In the genomic region with DNA sequence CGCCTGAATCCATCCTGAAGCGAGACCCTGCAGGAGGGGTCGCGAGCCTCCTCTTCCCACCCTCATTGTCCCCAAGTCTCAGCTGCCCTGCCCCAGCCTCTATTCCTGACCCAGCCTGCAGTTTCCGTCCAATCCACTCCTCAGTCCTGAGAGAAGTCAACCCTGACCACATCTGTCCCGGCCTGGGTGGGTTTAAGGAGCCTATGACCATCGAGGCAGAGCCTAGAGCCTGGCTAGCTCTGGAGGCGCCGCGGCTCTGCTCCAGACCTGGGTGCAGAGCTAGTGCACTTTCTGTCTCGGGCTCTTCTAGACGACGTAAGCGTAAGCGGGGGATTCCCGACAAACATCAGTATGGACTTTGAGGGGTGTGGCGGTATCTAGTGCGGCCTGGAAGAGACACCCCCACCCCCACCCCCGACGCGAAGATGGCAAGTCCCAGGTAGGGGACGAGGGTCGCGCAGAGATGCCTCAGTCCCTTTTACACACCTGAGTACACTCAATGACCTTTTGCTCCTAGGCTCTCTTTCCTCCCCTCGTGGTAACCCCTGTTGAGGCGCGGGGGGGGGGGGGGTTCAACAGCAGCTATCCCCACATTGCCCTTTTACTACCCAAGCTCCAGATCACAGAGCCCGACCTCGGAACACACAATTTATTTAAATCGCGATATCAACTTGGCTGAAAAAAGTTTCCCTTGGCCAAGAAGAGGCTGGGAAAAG, we compare ENCODE assay signal across 8 mouse cellular contexts. TPM values are rescaled to one million over a fixed set of nuclear protein-coding genes. Genes with fewer than 3 reads are reported as not detected.
A peak's percentile ranks its signal among the peaks of the same experiment; 100 is the strongest.
DNase-seq lines count a peak whose midpoint lies in the region; ATAC-seq and TF ChIP-seq lines count a peak whose summit lies in the region.

No protein-coding gene starts in this region.

- H3K9me3 ChIP-seq in megakaryocyte, embryonic 14.5 days: 0 out of 2 replicates have a peak, but pooled peaks cover 3% of the 10 kb centered on the region
- no peaks in the 10 kb centered on the region for H3K9me3 ChIP-seq in embryonic facial prominence, embryonic 14.5 days (ENCODE audit: control insufficient read depth, low read length)
- no peaks in the 10 kb centered on the region for H3K9me3 ChIP-seq in intestine, embryonic 16.5 days (ENCODE audit: control insufficient read depth, low read length)

- TF ChIP-seq POLR2A in olfactory bulb, adult 2 months (IDR thresholded peaks at IDR 0.05; ENCODE audit: insufficient read depth, low read depth, low read length): no peak

- no peak for ATAC-seq in megakaryocyte, adult 5-6 weeks (ENCODE audit: poor library complexity, severe bottlenecking)
- ATAC-seq in embryonic facial prominence, embryonic 14.5 days (ENCODE audit: low read depth): no peak
- ATAC-seq in intestine, embryonic 16.5 days: no peak

- WGBS in embryonic facial prominence, embryonic 14.5 days: 1% methylated on average over 30 of the region's 31 CpGs
- WGBS in intestine, embryonic 16.5 days: 1% methylated on average over 30 of the region's 31 CpGs
- WGBS in olfactory bulb, adult 2 months: 1% methylated on average over 31 of the region's 31 CpGs

- peak overlapping the region; percentile 65 for H3K9ac ChIP-seq in embryonic facial prominence, embryonic 14.5 days (ENCODE audit: low read depth, low read length)
- H3K9ac ChIP-seq in intestine, embryonic 16.5 days (ENCODE audit: low read depth, low read length): peak overlapping the region; percentile 70

- H3K4me2 ChIP-seq in embryonic facial prominence, embryonic 14.5 days (ENCODE audit: low read depth, low read length): peak overlapping the region; percentile 97
- H3K4me2 ChIP-seq in intestine, embryonic 16.5 days (ENCODE audit: low read depth, low read length): peak overlapping the region; percentile 97

- peak overlapping the region; percentile 97 for H3K4me3 ChIP-seq in megakaryocyte, embryonic 14.5 days (replicated peaks)
- H3K4me3 ChIP-seq in embryonic facial prominence, embryonic 14.5 days (ENCODE audit: low read depth, low read length): peak overlapping the region; percentile 79
- H3K4me3 ChIP-seq in intestine, embryonic 16.5 days (ENCODE audit: low read length): peak overlapping the region; percentile 76
- H3K4me3 ChIP-seq in olfactory bulb, adult 2 months (ENCODE audit: insufficient read depth, low read depth, low read length): peak overlapping the region; percentile 62

- peaks cover 67% of the 10 kb centered on the region for H3K4me1 ChIP-seq in megakaryocyte, embryonic 14.5 days
- peaks cover 50% of the 10 kb centered on the region for H3K4me1 ChIP-seq in embryonic facial prominence, embryonic 14.5 days (ENCODE audit: control insufficient read depth, insufficient read depth, low read length)
- peaks cover 58% of the 10 kb centered on the region for H3K4me1 ChIP-seq in intestine, embryonic 16.5 days (ENCODE audit: control insufficient read depth, insufficient read depth, low read length)
- H3K4me1 ChIP-seq in olfactory bulb, adult 2 months (ENCODE audit: control insufficient read depth, insufficient read depth, low read length): peaks cover 49% of the 10 kb centered on the region

- H3K27ac ChIP-seq in embryonic facial prominence, embryonic 14.5 days (replicated peaks; ENCODE audit: low read depth, low read length): peak overlapping the region; percentile 65
- no peak overlapping the region for H3K27ac ChIP-seq in intestine, embryonic 16.5 days (ENCODE audit: low read length)
- H3K27ac ChIP-seq in olfactory bulb, adult 2 months (ENCODE audit: insufficient read depth, low read depth, low read length): no peak overlapping the region

- H3K27me3 ChIP-seq in megakaryocyte, embryonic 14.5 days (replicated peaks): peaks cover 85% of the 10 kb centered on the region
- H3K27me3 ChIP-seq in embryonic facial prominence, embryonic 14.5 days (replicated peaks; ENCODE audit: control insufficient read depth, insufficient read depth, low read length): peaks cover 71% of the 10 kb centered on the region
- H3K27me3 ChIP-seq in intestine, embryonic 16.5 days (replicated peaks; ENCODE audit: control insufficient read depth, insufficient read depth, low read length): peaks cover 52% of the 10 kb centered on the region

- TF ChIP-seq CTCF in olfactory bulb, adult 2 months (IDR thresholded peaks at IDR 0.05; ENCODE audit: insufficient read depth, low read depth, low read length): no peak

- no peak for DNase-seq in embryonic facial prominence, embryonic 14.5 days (ENCODE audit: low spot score)
- no peak for DNase-seq in yolk sac, embryonic 10.5 days (ENCODE audit: low spot score)
- DNase-seq in cerebellum, postnatal 36 days: no peak
- DNase-seq in cerebellum, adult 9-10 months: no peak

- peaks cover 10% of the 10 kb centered on the region for H3K36me3 ChIP-seq in megakaryocyte, embryonic 14.5 days (replicated peaks; ENCODE audit: low read length)
- H3K36me3 ChIP-seq in embryonic facial prominence, embryonic 14.5 days (ENCODE audit: control insufficient read depth, insufficient read depth, low read length): peaks cover 12% of the 10 kb centered on the region
- H3K36me3 ChIP-seq in intestine, embryonic 16.5 days (ENCODE audit: control insufficient read depth, insufficient read depth, low read length): peaks cover 6% of the 10 kb centered on the region

RNA-seq across cellular contexts. Expression of gene Cbx8, which starts 1.1 kb away (rescaled TPM):
- 2.7 and 7.4 TPM in 2 replicates for polyA plus RNA-seq in megakaryocyte, embryonic 14.5 days (2012; ENCODE audit: insufficient read depth, low replicate concordance)
- total RNA-seq in megakaryocyte, adult 5-6 weeks (2015): 3.2 and 5.6 TPM in 2 replicates
- total RNA-seq in megakaryocyte, adult 5-6 weeks (2017): 3.0 and 3.6 TPM in 2 replicates
- polyA plus RNA-seq in embryonic facial prominence, embryonic 14.5 days (2014; fragmentation: Nextera tagmentation; extraction: Ambion mirVana): 9.6 and 10.1 TPM in 2 replicates
- polyA plus RNA-seq in intestine, embryonic 16.5 days (2015; fragmentation: Nextera tagmentation; extraction: Ambion mirVana): 8.1 and 8.5 TPM in 2 replicates
- polyA plus RNA-seq in olfactory bulb, adult 2 months (2012; ENCODE audit: insufficient read depth, insufficient read length, low replicate concordance, missing spikeins): not detected in 2 replicates

RNA-seq across cellular contexts. Expression of gene Cbx2, which starts 19.1 kb away (rescaled TPM):
- 0.46 TPM in 1 of 2 replicates, not detected in the other for polyA plus RNA-seq in megakaryocyte, embryonic 14.5 days (2012; ENCODE audit: insufficient read depth, low replicate concordance)
- 1.5 and 1.6 TPM in 2 replicates for total RNA-seq in megakaryocyte, adult 5-6 weeks (2015)
- total RNA-seq in megakaryocyte, adult 5-6 weeks (2017): 2.8 TPM in 2 replicates
- 23.9 and 28.3 TPM in 2 replicates for polyA plus RNA-seq in embryonic facial prominence, embryonic 14.5 days (2014; fragmentation: Nextera tagmentation; extraction: Ambion mirVana)
- polyA plus RNA-seq in intestine, embryonic 16.5 days (2015; fragmentation: Nextera tagmentation; extraction: Ambion mirVana): 17.8 and 18.1 TPM in 2 replicates
- polyA plus RNA-seq in olfactory bulb, adult 2 months (2012; ENCODE audit: insufficient read depth, insufficient read length, low replicate concordance, missing spikeins): not detected in 2 replicates

RNA-seq across cellular contexts. Expression of gene Cbx4, which starts 44.1 kb away (rescaled TPM):
- polyA plus RNA-seq in megakaryocyte, embryonic 14.5 days (2012; ENCODE audit: insufficient read depth, low replicate concordance): 49.2 and 111 TPM in 2 replicates
- 15.3 and 15.5 TPM in 2 replicates for total RNA-seq in megakaryocyte, adult 5-6 weeks (2015)
- 18.0 and 18.4 TPM in 2 replicates for total RNA-seq in megakaryocyte, adult 5-6 weeks (2017)
- 11.0 and 13.5 TPM in 2 replicates for polyA plus RNA-seq in embryonic facial prominence, embryonic 14.5 days (2014; fragmentation: Nextera tagmentation; extraction: Ambion mirVana)
- polyA plus RNA-seq in intestine, embryonic 16.5 days (2015; fragmentation: Nextera tagmentation; extraction: Ambion mirVana): 9.3 and 10.0 TPM in 2 replicates
- not detected in 2 replicates for polyA plus RNA-seq in olfactory bulb, adult 2 months (2012; ENCODE audit: insufficient read depth, insufficient read length, low replicate concordance, missing spikeins)

RNA-seq across cellular contexts. Expression of gene Enpp7, which starts 53.9 kb away (rescaled TPM):
- not detected in 2 replicates for polyA plus RNA-seq in megakaryocyte, embryonic 14.5 days (2012; ENCODE audit: insufficient read depth, low replicate concordance)
- total RNA-seq in megakaryocyte, adult 5-6 weeks (2015): not detected in 2 replicates
- total RNA-seq in megakaryocyte, adult 5-6 weeks (2017): not detected in 2 replicates
- not detected in 2 replicates for polyA plus RNA-seq in embryonic facial prominence, embryonic 14.5 days (2014; fragmentation: Nextera tagmentation; extraction: Ambion mirVana)
- polyA plus RNA-seq in intestine, embryonic 16.5 days (2015; fragmentation: Nextera tagmentation; extraction: Ambion mirVana): 0.57 and 1.7 TPM in 2 replicates
- not detected in 2 replicates for polyA plus RNA-seq in olfactory bulb, adult 2 months (2012; ENCODE audit: insufficient read depth, insufficient read length, low replicate concordance, missing spikeins)
